Mouse (Mus musculus) MN1 (cell line): ENCODE results near the gene Zfp617.
"Not testable (repeated sequence)": the region's sequence is repeated elsewhere in the genome, so short reads cannot be mapped to it uniquely, and the experiment has no call there.

ENCODE experiments used
- DNase-seq: peaks from one replicate; pipeline ENCODE4 v3.0.0-alpha.2; 2016; ENCODE audit warnings: low spot score

The Zfp617 gene

GRCm38 (mm10) chr8:71952489-71952888 is 44.1 kb downstream of the Zfp617 start:
- no peak for DNase-seq

- not testable (repeated sequence) for DNase-seq
These were observed 44.7 kb downstream of the Zfp617 start for GRCm38 (mm10) chr8:71952961-71953700.

GRCm38 (mm10) chr8:71954666-71955065 is 46.2 kb downstream of the Zfp617 start:
- DNase-seq, result no peak

- no peak for DNase-seq
These were observed 52.0 kb downstream of the Zfp617 start for GRCm38 (mm10) chr8:71960483-71960882.

GRCm38 (mm10) chr8:71961796-71962195 is 53.4 kb downstream of the Zfp617 start:
- no peak for DNase-seq

GRCm38 (mm10) chr8:71964051-71964450 is 55.6 kb downstream of the Zfp617 start:
- no peak for DNase-seq

- no peak for DNase-seq
These were observed 56.7 kb downstream of the Zfp617 start for GRCm38 (mm10) chr8:71965166-71965565.

GRCm38 (mm10) chr8:71966411-71966810 is 58.0 kb downstream of the Zfp617 start:
- no peak for DNase-seq

- no peak for DNase-seq
These were observed 58.8 kb downstream of the Zfp617 start for GRCm38 (mm10) chr8:71967261-71967660.

GRCm38 (mm10) chr8:71968100-71968499 is 59.7 kb downstream of the Zfp617 start:
- no peak for DNase-seq

GRCm38 (mm10) chr8:71968636-71969035 is 60.2 kb downstream of the Zfp617 start:
- DNase-seq, result no peak

- peak; percentile 40 for DNase-seq
These were observed 63.5 kb downstream of the Zfp617 start for GRCm38 (mm10) chr8:71971945-71972344.

- no peak for DNase-seq
These were observed 65.8 kb downstream of the Zfp617 start for GRCm38 (mm10) chr8:71974211-71974610.

- DNase-seq, result no peak
These were observed 72.6 kb downstream of the Zfp617 start for GRCm38 (mm10) chr8:71981032-71981431.

- DNase-seq, result no peak
These were observed 73.0 kb downstream of the Zfp617 start for GRCm38 (mm10) chr8:71981456-71981855.
